Mouse (Mus musculus) cerebellum, postnatal 14 days (tissue): Measurements from ENCODE around the gene Ttc9c.
A peak's percentile ranks its signal among the peaks of the same experiment; 100 is the strongest.

Source experiments
- DNase-seq, 2 experiments: peaks; one replicate each; pipeline ENCODE4 v3.0.0; 2021; ENCODE audit warnings: mixed read lengths in 2 of 2

The Ttc9c gene

GRCm38 (mm10) chr19:8829660-8830059, 10.5 kb upstream of the Ttc9c start, which contains the start of gene AC129217.1:
AC129217.1 (plus strand) TSS chr19:8829773.
- DNase-seq: no peak

GRCm38 (mm10) chr19:8822696-8823095, 3.6 kb upstream of the Ttc9c start:
- DNase-seq: peak; percentile 79

- no peak for DNase-seq
Observed at GRCm38 (mm10) chr19:8821146-8821545, 2.0 kb upstream of the Ttc9c start.

- no peak for DNase-seq
Observed at GRCm38 (mm10) chr19:8820424-8820956, 1.4 kb upstream of the Ttc9c start.

GRCm38 (mm10) chr19:8819596-8820423, 677 bp upstream of the Ttc9c start, which contains the start of gene Hnrnpul2:
Hnrnpul2 (plus strand) TSS chr19:8820010.
- peak; percentile 99 for DNase-seq

GRCm38 (mm10) chr19:8818301-8818798, 783 bp downstream of the Ttc9c start:
- DNase-seq: no peak

DNA sequence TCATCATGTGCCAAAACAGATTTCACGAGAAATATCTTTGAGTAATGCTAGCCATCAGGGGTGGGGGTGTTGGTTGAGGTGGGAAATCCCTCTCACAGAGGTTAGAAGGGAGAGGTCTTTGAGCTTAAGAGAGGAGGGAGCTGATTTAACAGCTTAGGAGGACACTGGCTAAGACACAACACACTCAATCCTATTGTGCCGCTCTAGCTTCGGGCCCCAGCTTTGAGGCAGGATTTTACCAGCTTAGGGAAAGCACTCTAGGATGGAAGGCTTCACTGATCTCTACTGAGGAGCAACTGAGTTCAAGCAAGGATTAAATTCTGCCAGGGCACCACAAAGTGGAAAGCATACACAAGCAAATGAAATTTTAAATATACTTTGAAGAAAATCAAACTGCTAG, 2.1 kb downstream of the Ttc9c start:
- DNase-seq: no peak

- DNase-seq: peak; percentile 54 to 62
Observed at GRCm38 (mm10) chr19:8815812-8816211, 3.3 kb downstream of the Ttc9c start.

- no peak for DNase-seq
Observed at GRCm38 (mm10) chr19:8806810-8807209, 12.3 kb downstream of the Ttc9c start.

- no peak for DNase-seq
Observed at GRCm38 (mm10) chr19:8803879-8804660, 15.1 kb downstream of the Ttc9c start.

DNA sequence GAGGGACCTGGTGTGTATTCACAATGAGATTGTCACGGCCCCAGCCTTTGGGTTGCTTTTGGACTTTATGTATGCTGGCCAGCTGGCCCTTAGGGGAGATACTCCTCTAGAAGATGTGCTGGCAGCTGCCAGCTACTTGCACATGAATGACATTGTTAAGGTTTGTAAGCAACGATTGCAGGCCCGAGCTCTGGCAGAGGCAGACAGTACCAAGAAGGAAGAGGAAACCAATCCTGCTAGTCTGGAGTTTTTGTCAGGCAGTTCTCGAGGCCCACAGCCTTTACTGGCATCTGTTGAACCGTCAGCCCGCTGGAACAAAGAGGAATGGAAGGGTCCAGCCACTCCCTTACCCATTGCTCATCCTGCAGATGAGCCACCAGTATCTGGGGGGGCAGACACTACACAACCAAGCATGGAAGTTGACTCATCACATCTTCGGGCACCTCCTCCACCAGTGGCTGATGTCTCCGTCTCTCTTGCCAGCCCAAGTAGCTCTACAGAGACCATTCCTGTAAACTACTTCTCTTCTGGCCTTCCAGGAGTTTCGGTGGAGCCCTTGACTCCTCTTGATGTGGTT, 15.8 kb downstream of the Ttc9c start:
- DNase-seq: no peak

DNA sequence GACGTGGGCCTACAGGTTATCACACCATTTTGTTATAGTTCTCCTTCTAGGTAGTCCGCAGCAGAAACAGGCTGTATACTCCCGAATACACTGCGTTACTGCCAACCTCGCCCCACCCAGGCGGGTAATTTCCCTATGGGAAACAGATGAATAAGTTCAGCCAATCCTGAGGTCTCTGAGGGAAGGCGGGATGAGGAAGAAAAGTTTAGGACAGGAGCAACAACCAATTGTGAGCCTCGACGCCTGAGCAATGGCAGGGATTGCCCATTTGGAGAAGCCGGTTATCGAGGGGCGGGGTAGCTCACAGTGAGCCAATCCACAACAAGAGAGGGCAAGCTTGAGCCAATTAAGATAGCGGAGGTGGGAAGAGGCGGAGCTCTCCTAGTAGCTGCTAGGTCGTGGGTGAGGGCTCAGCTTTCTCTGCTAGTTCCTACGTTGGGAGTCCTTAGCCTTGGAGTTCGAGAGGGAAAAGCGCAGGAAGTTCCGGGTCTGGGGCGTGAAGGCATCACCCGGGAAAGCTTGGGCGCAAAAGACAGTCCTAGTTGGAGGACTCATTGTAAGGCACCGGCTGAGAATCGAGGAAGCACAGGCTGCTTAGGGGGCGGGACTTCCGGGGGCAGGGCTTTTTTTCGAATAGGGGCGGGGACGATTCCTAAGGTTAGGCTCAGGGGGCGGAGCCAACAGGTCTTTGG, 16.9 kb downstream of the Ttc9c start, which contains the start of gene Zbtb3:
Gene Zbtb3, plus strand, starts transcription at position 426 of the 692 bp plus-strand sequence.
- DNase-seq: peak; percentile 93

DNA sequence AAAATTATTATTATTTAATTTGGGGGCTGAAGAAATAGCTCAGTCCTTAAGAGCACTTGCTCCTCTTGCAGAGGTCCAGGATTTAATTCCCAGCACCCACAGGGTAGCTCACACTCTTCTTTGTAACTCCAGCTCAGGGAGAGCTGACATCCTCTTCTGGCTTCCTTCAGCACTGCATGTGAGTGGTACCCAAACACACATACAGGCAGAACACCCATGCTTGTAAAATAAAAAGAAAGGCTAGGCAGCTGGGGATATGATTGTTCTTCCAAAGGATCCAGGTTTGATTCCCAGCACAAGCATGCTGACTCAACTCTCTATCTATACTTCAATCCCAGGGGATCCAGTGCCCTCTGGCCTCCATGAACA, 20.2 kb downstream of the Ttc9c start:
- DNase-seq: no peak

DNA sequence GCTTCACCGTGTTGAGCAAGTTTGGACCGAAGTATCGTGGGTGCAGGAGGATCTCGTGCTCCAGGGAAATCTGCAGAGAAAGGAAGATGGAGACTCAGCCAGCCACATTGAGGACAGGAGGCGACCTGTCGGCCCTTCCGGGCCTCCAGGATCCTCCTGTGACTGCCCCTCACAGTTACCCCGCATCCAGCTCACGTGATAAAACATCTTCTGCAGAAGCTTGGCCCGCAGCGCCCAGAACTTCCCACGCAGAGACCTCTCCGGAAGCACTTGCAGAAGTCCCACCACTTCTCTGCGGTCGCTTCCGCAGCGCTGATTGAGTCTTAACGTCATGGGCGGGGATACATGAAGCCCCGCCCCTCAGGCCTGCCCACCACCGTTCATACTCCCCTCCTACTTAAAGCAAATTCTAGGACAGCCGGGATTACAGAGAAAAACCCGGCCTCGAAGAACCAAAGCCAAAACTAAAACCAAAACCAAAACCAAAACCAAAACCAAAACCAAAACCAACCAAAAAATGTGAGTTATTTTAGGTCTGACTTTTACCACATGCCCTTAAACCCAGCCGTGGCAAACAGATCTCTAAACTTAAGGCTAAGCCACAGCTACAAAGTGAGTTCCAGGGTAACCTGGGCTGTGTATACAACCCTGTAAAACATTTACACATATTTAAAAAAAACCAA, 20.7 kb downstream of the Ttc9c start, which contains the start of gene Polr2g:
Gene Polr2g, minus strand, starts transcription at position 314 of the 683 bp plus-strand sequence.
- peak; percentile 90 for DNase-seq

GRCm38 (mm10) chr19:8790171-8790570, 29.0 kb downstream of the Ttc9c start:
- peak; percentile 59 to 64 for DNase-seq

GRCm38 (mm10) chr19:8789171-8789570, 30.0 kb downstream of the Ttc9c start:
- peak in 1 of 2 experiments; percentile 18 for DNase-seq

DNA sequence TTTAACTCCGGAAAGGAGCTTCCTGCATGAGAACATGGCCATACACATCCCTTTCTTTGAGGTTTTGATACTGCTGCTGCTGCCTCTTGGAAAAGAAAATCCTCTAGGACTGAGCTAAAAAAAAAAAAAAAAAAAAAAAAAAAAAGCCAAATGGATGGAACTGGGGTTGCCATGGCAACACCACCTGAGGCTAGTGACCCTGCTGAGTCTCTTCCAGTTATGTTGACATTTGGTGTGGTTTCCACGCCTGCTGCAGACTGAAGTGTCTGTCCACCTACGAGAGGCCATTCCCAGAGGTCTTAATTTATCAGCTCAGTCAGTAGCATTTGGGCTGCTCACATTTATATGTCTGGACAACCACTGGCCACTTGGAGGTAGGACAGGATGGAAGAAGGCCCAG, 30.6 kb downstream of the Ttc9c start:
- peak; percentile 61 to 67 for DNase-seq

- peak; percentile 90 to 92 for DNase-seq
Observed at GRCm38 (mm10) chr19:8786008-8786781, 32.9 kb downstream of the Ttc9c start, which contains the start of gene Taf6l. Taf6l (minus strand) TSS chr19:8786417.

DNA sequence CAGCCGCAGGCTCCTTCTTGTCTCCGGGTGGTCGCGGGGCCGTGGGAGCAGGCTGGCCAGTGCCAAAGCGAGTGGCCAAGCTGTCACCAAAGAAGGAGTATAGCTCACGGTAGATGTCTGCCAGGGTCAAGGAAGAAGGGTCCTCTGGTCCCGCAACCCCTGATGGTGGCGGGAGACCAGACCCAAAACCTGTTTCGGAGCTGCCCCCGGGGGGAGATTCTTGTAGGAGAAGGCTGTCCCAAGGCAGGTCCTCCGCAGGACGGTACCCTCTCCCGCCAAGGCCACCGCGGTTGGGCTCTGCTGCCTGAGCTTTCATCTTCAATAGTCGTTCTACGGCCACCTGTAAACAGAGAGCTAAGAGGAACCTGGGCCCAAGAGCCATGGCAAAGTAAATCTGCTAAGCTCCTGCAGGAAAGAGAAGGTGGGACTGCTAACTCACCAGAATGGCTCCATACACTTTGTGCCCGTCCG, 44.1 kb downstream of the Ttc9c start:
- no peak for DNase-seq

DNA sequence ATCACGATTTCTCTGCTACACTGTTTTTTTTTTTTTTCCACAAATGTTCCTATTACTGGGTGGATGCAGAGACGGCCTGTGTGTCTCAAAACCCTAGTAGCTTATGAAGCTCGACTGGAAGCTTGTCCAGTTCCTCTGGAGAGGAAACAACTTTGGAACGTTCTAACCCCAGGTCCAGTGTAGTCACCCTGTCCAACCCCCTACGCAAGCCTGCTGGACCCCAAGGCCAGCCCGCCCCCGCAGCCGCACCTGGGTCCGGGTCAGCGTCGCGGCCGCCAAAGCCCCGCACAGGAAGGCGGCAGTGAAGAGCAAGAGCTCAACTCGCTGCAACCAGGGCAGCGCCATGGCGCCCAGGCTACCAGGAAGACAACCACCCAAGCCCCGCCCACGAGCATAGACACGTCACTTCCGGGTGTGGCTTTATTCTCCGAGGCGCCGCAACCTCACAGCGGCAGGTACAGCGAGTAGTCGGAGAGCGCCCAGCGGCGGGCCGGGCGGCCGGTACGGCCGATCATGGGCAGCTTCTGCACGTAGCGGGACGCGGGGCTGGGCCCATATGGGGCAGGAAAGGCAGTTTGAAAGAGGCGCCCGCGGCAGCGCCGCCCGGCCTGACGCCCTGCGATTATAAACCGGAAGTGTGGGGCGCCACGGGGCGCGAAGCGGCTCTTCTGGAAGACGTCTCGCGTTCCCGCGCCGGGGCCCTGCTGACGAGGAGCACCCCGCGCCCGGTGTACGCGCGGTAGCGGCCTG, 44.9 kb downstream of the Ttc9c start, which contains the start of gene Tmem179b:
Gene Tmem179b, minus strand, starts transcription at position 382 of the 750 bp plus-strand sequence.
- DNase-seq: peak; percentile 98 to 99
